Comparison of ENCODE assay signal across 17 mouse cellular contexts in genomic region chr5:82966824-82967223, GRCm38 (mm10).
DNase-seq lines count a peak whose midpoint lies in the region; ATAC-seq and TF ChIP-seq lines count a peak whose summit lies in the region.
"Had no signal": no experiment of that assay in that cellular context is flagged by ENCODE, and none has a peak within 500 bp of the region (broad histone marks: within the 10 kb centered on the region; RNA-seq: fewer than 3 reads in every experiment).

No protein-coding gene starts in this region.

- DNase-seq in forebrain, embryonic 10.5 days (ENCODE audit: extremely low spot score, low spot score): no peak
- DNase-seq in embryonic facial prominence, embryonic 14.5 days (ENCODE audit: low spot score): peak; percentile 9
- DNase-seq in ovary, postnatal 36 days (ENCODE audit: low spot score): no peak
- DNase-seq in urinary bladder, postnatal 25 days (ENCODE audit: low spot score): no peak
- no peak for DNase-seq in stomach, postnatal 0 days (ENCODE audit: low spot score)
- DNase-seq: kidney, adult 11 months; kidney, postnatal 14 days; thymus, postnatal 14 days had no signal

- H3K27ac ChIP-seq in forebrain, embryonic 12.5 days: no peak overlapping the region
- H3K27ac ChIP-seq in forebrain, embryonic 10.5 days: no peak overlapping the region
- no peak overlapping the region for H3K27ac ChIP-seq in embryonic facial prominence, embryonic 14.5 days (replicated peaks; ENCODE audit: low read depth, low read length)
- no peak overlapping the region for H3K27ac ChIP-seq in hindbrain, embryonic 12.5 days
- H3K27ac ChIP-seq in midbrain, embryonic 15.5 days: no peak overlapping the region
- no peak overlapping the region for H3K27ac ChIP-seq in stomach, postnatal 0 days (replicated peaks)
- H3K27ac ChIP-seq: embryonic facial prominence, embryonic 13.5 days; hindbrain, embryonic 15.5 days; limb, embryonic 13.5 days; liver, embryonic 15.5 days; macrophage; neural tube, embryonic 13.5 days had no signal

- H3K36me3 ChIP-seq in forebrain, embryonic 12.5 days (replicated peaks): no peaks in the 10 kb centered on the region
- H3K36me3 ChIP-seq in forebrain, embryonic 10.5 days (replicated peaks): no peaks in the 10 kb centered on the region
- no peaks in the 10 kb centered on the region for H3K36me3 ChIP-seq in embryonic facial prominence, embryonic 14.5 days (ENCODE audit: control insufficient read depth, insufficient read depth, low read length)
- H3K36me3 ChIP-seq in hindbrain, embryonic 12.5 days: no peaks in the 10 kb centered on the region
- no peaks in the 10 kb centered on the region for H3K36me3 ChIP-seq in midbrain, embryonic 15.5 days (replicated peaks)
- no peaks in the 10 kb centered on the region for H3K36me3 ChIP-seq in stomach, postnatal 0 days (ENCODE audit: control insufficient read depth, insufficient read depth, low read length)
- H3K36me3 ChIP-seq: embryonic facial prominence, embryonic 13.5 days; hindbrain, embryonic 15.5 days; limb, embryonic 13.5 days; liver, embryonic 15.5 days; neural tube, embryonic 13.5 days had no signal

- TF ChIP-seq EP300 in stomach, postnatal 0 days (optimal IDR thresholded peaks at IDR 0.05): no peak

- H3K9ac ChIP-seq in forebrain, embryonic 12.5 days: no peak overlapping the region
- no peak overlapping the region for H3K9ac ChIP-seq in embryonic facial prominence, embryonic 14.5 days (ENCODE audit: low read depth, low read length)
- H3K9ac ChIP-seq in hindbrain, embryonic 12.5 days: no peak overlapping the region
- no peak overlapping the region for H3K9ac ChIP-seq in midbrain, embryonic 15.5 days
- H3K9ac ChIP-seq in stomach, postnatal 0 days (ENCODE audit: low read length): no peak overlapping the region
- H3K9ac ChIP-seq: embryonic facial prominence, embryonic 13.5 days; hindbrain, embryonic 15.5 days; limb, embryonic 13.5 days; liver, embryonic 15.5 days; neural tube, embryonic 13.5 days had no signal

- no peak overlapping the region for H3K4me2 ChIP-seq in forebrain, embryonic 12.5 days
- no peak overlapping the region for H3K4me2 ChIP-seq in embryonic facial prominence, embryonic 14.5 days (ENCODE audit: low read depth, low read length)
- no peak overlapping the region for H3K4me2 ChIP-seq in hindbrain, embryonic 12.5 days (replicated peaks)
- H3K4me2 ChIP-seq in midbrain, embryonic 15.5 days: no peak overlapping the region
- no peak overlapping the region for H3K4me2 ChIP-seq in stomach, postnatal 0 days (replicated peaks; ENCODE audit: low read depth)
- H3K4me2 ChIP-seq: embryonic facial prominence, embryonic 13.5 days; hindbrain, embryonic 15.5 days; limb, embryonic 13.5 days; liver, embryonic 15.5 days; neural tube, embryonic 13.5 days had no signal

- H3K4me1 ChIP-seq in forebrain, embryonic 12.5 days: peaks cover 5% of the 10 kb centered on the region; the same call in 1 of the 2 replicates
- H3K4me1 ChIP-seq in forebrain, embryonic 10.5 days: peaks cover 21% of the 10 kb centered on the region
- H3K4me1 ChIP-seq in embryonic facial prominence, embryonic 14.5 days (ENCODE audit: control insufficient read depth, insufficient read depth, low read length): no peaks in the 10 kb centered on the region
- no peaks in the 10 kb centered on the region for H3K4me1 ChIP-seq in hindbrain, embryonic 12.5 days
- no peaks in the 10 kb centered on the region for H3K4me1 ChIP-seq in midbrain, embryonic 15.5 days
- H3K4me1 ChIP-seq in stomach, postnatal 0 days (replicated peaks; ENCODE audit: control insufficient read depth, insufficient read depth): no peaks in the 10 kb centered on the region
- H3K4me1 ChIP-seq: embryonic facial prominence, embryonic 13.5 days; hindbrain, embryonic 15.5 days; limb, embryonic 13.5 days; liver, embryonic 15.5 days; neural tube, embryonic 13.5 days had no signal

- peaks cover 16% of the 10 kb centered on the region for H3K27me3 ChIP-seq in forebrain, embryonic 12.5 days
- H3K27me3 ChIP-seq in forebrain, embryonic 10.5 days (ENCODE audit: poor library complexity, severe bottlenecking): peaks cover 56% of the 10 kb centered on the region
- no peaks in the 10 kb centered on the region for H3K27me3 ChIP-seq in embryonic facial prominence, embryonic 14.5 days (replicated peaks; ENCODE audit: control insufficient read depth, insufficient read depth, low read length)
- no peaks in the 10 kb centered on the region for H3K27me3 ChIP-seq in hindbrain, embryonic 12.5 days
- no peaks in the 10 kb centered on the region for H3K27me3 ChIP-seq in midbrain, embryonic 15.5 days (replicated peaks)
- no peaks in the 10 kb centered on the region for H3K27me3 ChIP-seq in stomach, postnatal 0 days (ENCODE audit: control insufficient read depth, insufficient read depth, low read length)
- H3K27me3 ChIP-seq: embryonic facial prominence, embryonic 13.5 days; hindbrain, embryonic 15.5 days; limb, embryonic 13.5 days; liver, embryonic 15.5 days; neural tube, embryonic 13.5 days had no signal

- H3K4me3 ChIP-seq in forebrain, embryonic 12.5 days (replicated peaks): no peak overlapping the region
- no peak overlapping the region for H3K4me3 ChIP-seq in forebrain, embryonic 10.5 days
- no peak overlapping the region for H3K4me3 ChIP-seq in embryonic facial prominence, embryonic 14.5 days (ENCODE audit: low read depth, low read length)
- no peak overlapping the region for H3K4me3 ChIP-seq in hindbrain, embryonic 12.5 days
- H3K4me3 ChIP-seq in midbrain, embryonic 15.5 days: no peak overlapping the region
- no peak overlapping the region for H3K4me3 ChIP-seq in stomach, postnatal 0 days (ENCODE audit: low read depth, low read length)
- H3K4me3 ChIP-seq: embryonic facial prominence, embryonic 13.5 days; hindbrain, embryonic 15.5 days; limb, embryonic 13.5 days; liver, embryonic 15.5 days; neural tube, embryonic 13.5 days had no signal

- TF ChIP-seq CTCF in stomach, postnatal 0 days (IDR thresholded peaks at IDR 0.05; ENCODE audit: low read depth): no peak

- ATAC-seq in forebrain, embryonic 12.5 days (ENCODE audit: low FRiP score): peak; percentile 71; the same call in 1 of the 2 replicates
- ATAC-seq in embryonic facial prominence, embryonic 14.5 days (ENCODE audit: low read depth): peak; percentile 84; the same call in 1 of the 2 replicates
- peak; percentile 58; the same call in 1 of the 2 replicates for ATAC-seq in hindbrain, embryonic 12.5 days (ENCODE audit: low FRiP score)
- ATAC-seq in midbrain, embryonic 15.5 days (replicated peaks): peak; percentile 70
- no peak for ATAC-seq in stomach, postnatal 0 days (ENCODE audit: low FRiP score, low TSS enrichment)

- no peaks in the 10 kb centered on the region for H3K9me3 ChIP-seq in forebrain, embryonic 12.5 days
- no peaks in the 10 kb centered on the region for H3K9me3 ChIP-seq in forebrain, embryonic 10.5 days
- H3K9me3 ChIP-seq in embryonic facial prominence, embryonic 14.5 days (ENCODE audit: control insufficient read depth, low read length): no peaks in the 10 kb centered on the region
- H3K9me3 ChIP-seq in hindbrain, embryonic 12.5 days (replicated peaks): no peaks in the 10 kb centered on the region
- H3K9me3 ChIP-seq in midbrain, embryonic 15.5 days: no peaks in the 10 kb centered on the region
- H3K9me3 ChIP-seq in stomach, postnatal 0 days (ENCODE audit: control insufficient read depth, low read length): no peaks in the 10 kb centered on the region
- H3K9me3 ChIP-seq: embryonic facial prominence, embryonic 13.5 days; hindbrain, embryonic 15.5 days; limb, embryonic 13.5 days; liver, embryonic 15.5 days; neural tube, embryonic 13.5 days had no signal

- 26% methylated on average over 3 of the region's 3 CpGs for WGBS in forebrain, embryonic 12.5 days
- WGBS in forebrain, embryonic 10.5 days: 33% methylated on average over 3 of the region's 3 CpGs
- WGBS in embryonic facial prominence, embryonic 14.5 days: 65% methylated on average over 3 of the region's 3 CpGs
- WGBS in hindbrain, embryonic 12.5 days: 67% methylated on average over 3 of the region's 3 CpGs
- WGBS in midbrain, embryonic 15.5 days: 28% methylated on average over 3 of the region's 3 CpGs
- WGBS in stomach, postnatal 0 days: 52% methylated on average over 3 of the region's 3 CpGs
